Mouse (Mus musculus): Measurements from ENCODE around the gene Dnmt1. TPM values are rescaled to one million over a fixed set of nuclear protein-coding genes. Genes with fewer than 3 reads are reported as not detected.

The Dnmt1 gene
- total and polyA plus RNA-seq, 3 experiments: 412 to 1,953 (median 681) TPM

DNA sequence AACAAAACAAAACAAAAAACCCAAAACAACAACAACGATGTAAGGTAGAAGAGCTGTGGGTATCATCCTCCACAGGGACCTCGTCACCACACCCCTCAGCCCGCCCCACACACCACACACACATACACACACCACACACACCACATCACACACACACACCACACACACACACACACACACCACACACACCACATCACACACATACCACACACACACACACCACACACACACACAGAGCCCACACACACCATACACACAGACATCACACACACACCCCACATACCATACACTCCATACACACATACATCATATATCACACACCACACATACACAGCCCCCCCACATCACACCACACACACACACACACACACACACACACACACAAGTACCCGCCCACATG is 31.9 kb upstream of the Dnmt1 start:
- Histone ChIP-seq H3K27me3 (ENCODE audit: control insufficient read depth in 1 of 2, insufficient read depth in 2 of 2, low read length in 2 of 2) (peaks cover 2 to 5% of the 10 kb centered on the region in 2 experiments; a peak in 1 of 4 replicates), H3K79me2 (ENCODE audit: control insufficient read depth, insufficient read depth, low read length, poor library complexity) (no peaks in the 10 kb centered on the region), H3K4me1 (ENCODE audit: control insufficient read depth in 1 of 2, insufficient read depth in 2 of 2, low read length in 2 of 2) (no peaks in the 10 kb centered on the region), H3K27ac (ENCODE audit: control insufficient read depth, low read depth, low read length) (no peak overlapping the region), H3K4me3 (ENCODE audit: control insufficient read depth in 1 of 2, insufficient read depth in 1 of 2, low read depth in 2 of 2, low read length in 2 of 2) (no peak overlapping the region), H3K9me3 (replicated peaks; ENCODE audit: insufficient read depth, low read length) (no peaks in the 10 kb centered on the region), H3K36me3 (ENCODE audit: control insufficient read depth in 1 of 2, insufficient read depth in 2 of 2, low read length in 2 of 2) (peaks cover 0 to under 1% of the 10 kb centered on the region in 2 experiments; a peak in 1 of 4 replicates), H3K9ac (ENCODE audit: control insufficient read depth, low read depth, low read length, poor library complexity, severe bottlenecking) (no peak overlapping the region)
- DNase-seq (ENCODE audit: low read depth, low spot score): no peak
- peak; percentile 96; the same call in 1 of the 2 replicates for TF ChIP-seq POLR2AphosphoS5 (IDR thresholded peaks at IDR 0.05; ENCODE audit: borderline replicate concordance, low read depth, low read length)
- TF ChIP-seq MAX (IDR thresholded peaks at IDR 0.05; ENCODE audit: low read length): 0 out of 2 replicates have a peak, but pooled peaks have one; percentile 12
- TF ChIP-seq ZKSCAN1 (IDR thresholded peaks at IDR 0.05; ENCODE audit: low read depth, low read length): no peak
- TF ChIP-seq TCF12 (IDR thresholded peaks at IDR 0.05; ENCODE audit: low read depth, low read length): no peak
- TF ChIP-seq ZNF384 (IDR thresholded peaks at IDR 0.05; ENCODE audit: low read depth, low read length): no peak
- TF ChIP-seq NRF1 (IDR thresholded peaks at IDR 0.05; ENCODE audit: insufficient read depth, low read depth, low read length, poor library complexity, severe bottlenecking): no peak
- no peak for TF ChIP-seq UBTF (IDR thresholded peaks at IDR 0.05; ENCODE audit: borderline replicate concordance, insufficient read depth, low read depth, low read length)
- no peak for TF ChIP-seq GABPA (IDR thresholded peaks at IDR 0.05; ENCODE audit: low read depth, low read length)
- no peak for TF ChIP-seq TAL1 (IDR thresholded peaks at IDR 0.05; ENCODE audit: low read length)
- TF ChIP-seq E2F4 (IDR thresholded peaks at IDR 0.05; ENCODE audit: borderline replicate concordance, low read depth, low read length): no peak
- TF ChIP-seq MXI1 (IDR thresholded peaks at IDR 0.05; ENCODE audit: low read depth, low read length): no peak

DNA sequence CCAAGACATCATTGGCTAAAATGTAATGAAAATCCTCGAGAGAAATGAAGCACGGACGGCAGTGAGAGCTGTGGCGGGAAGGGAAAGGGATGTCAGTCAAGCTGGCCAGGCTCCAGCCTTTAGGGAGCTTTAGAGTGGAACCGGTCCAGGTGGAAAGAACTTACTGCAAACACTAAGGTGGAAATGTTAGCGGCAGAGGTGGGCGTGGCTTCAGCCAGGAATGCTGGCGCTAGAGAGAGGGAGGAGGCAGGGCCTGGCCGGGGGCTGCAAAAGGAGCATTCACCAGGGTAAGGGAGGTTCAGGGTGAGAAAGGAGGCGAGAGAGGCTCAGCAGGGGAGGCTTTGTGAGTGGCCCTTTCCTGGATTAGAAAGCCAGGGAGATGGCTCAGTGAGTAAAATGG is 31.2 kb upstream of the Dnmt1 start:
- Histone ChIP-seq H3K27ac (ENCODE audit: control insufficient read depth, low read depth, low read length) (no peak overlapping the region), H3K27me3 (ENCODE audit: control insufficient read depth in 1 of 2, insufficient read depth in 2 of 2, low read length in 2 of 2) (peaks cover 5 to 12% of the 10 kb centered on the region in 2 experiments; a peak in 2 of 4 replicates), H3K9me3 (replicated peaks; ENCODE audit: insufficient read depth, low read length) (no peaks in the 10 kb centered on the region), H3K9ac (ENCODE audit: control insufficient read depth, low read depth, low read length, poor library complexity, severe bottlenecking) (no peak overlapping the region), H3K4me3 (ENCODE audit: control insufficient read depth in 1 of 2, insufficient read depth in 1 of 2, low read depth in 2 of 2, low read length in 2 of 2) (no peak overlapping the region), H3K79me2 (ENCODE audit: control insufficient read depth, insufficient read depth, low read length, poor library complexity) (no peaks in the 10 kb centered on the region), H3K4me1 (ENCODE audit: control insufficient read depth in 1 of 2, insufficient read depth in 2 of 2, low read length in 2 of 2) (no peaks in the 10 kb centered on the region), H3K36me3 (ENCODE audit: control insufficient read depth in 1 of 2, insufficient read depth in 2 of 2, low read length in 2 of 2) (no peaks in the 10 kb centered on the region)
- DNase-seq (ENCODE audit: low read depth, low spot score): no peak
- TF ChIP-seq GABPA (IDR thresholded peaks at IDR 0.05; ENCODE audit: low read depth, low read length): no peak
- no peak for TF ChIP-seq UBTF (IDR thresholded peaks at IDR 0.05; ENCODE audit: borderline replicate concordance, insufficient read depth, low read depth, low read length)
- TF ChIP-seq ZMIZ1 (IDR thresholded peaks at IDR 0.05; ENCODE audit: low read depth, low read length): no peak
- TF ChIP-seq ZKSCAN1 (IDR thresholded peaks at IDR 0.05; ENCODE audit: low read depth, low read length): no peak
- TF ChIP-seq EP300 (IDR thresholded peaks at IDR 0.05; ENCODE audit: low read depth in 1 of 2, low read length in 2 of 2): no peak
- TF ChIP-seq POLR2A (IDR thresholded peaks at IDR 0.05; ENCODE audit: control insufficient read depth in 1 of 2, insufficient read depth in 1 of 2, low read depth in 1 of 2, low read length in 2 of 2, poor library complexity in 1 of 2): no peak
- TF ChIP-seq CHD2 (IDR thresholded peaks at IDR 0.05; ENCODE audit: low read length): no peak
